Mouse (Mus musculus): ENCODE measurements around the gene Ube2s. TPM values are rescaled to one million over a fixed set of nuclear protein-coding genes. Genes with fewer than 3 reads are reported as not detected.
A peak's percentile ranks its signal among the peaks of the same experiment; 100 is the strongest.
"Not testable (repeated sequence)": the region's sequence is repeated elsewhere in the genome, so short reads cannot be mapped to it uniquely, and the experiment has no call there.

Gene Ube2s
- total RNA-seq (2021) (100 to 1,000 TPM in 1 of 2 experiments, 10 to 100 TPM in 1; 98.1 to 140 TPM), polyA plus RNA-seq (2012; rRNA removed) (148 and 156 TPM in 2 replicates)
- long read RNA-seq, full-length matches to known transcripts = 85 of 87 reads
- long read RNA-seq, partial matches to known transcripts = 1 of 87 reads
- long read RNA-seq, other reads (novel, unspliced or antisense) = 1 of 87 reads

DNA sequence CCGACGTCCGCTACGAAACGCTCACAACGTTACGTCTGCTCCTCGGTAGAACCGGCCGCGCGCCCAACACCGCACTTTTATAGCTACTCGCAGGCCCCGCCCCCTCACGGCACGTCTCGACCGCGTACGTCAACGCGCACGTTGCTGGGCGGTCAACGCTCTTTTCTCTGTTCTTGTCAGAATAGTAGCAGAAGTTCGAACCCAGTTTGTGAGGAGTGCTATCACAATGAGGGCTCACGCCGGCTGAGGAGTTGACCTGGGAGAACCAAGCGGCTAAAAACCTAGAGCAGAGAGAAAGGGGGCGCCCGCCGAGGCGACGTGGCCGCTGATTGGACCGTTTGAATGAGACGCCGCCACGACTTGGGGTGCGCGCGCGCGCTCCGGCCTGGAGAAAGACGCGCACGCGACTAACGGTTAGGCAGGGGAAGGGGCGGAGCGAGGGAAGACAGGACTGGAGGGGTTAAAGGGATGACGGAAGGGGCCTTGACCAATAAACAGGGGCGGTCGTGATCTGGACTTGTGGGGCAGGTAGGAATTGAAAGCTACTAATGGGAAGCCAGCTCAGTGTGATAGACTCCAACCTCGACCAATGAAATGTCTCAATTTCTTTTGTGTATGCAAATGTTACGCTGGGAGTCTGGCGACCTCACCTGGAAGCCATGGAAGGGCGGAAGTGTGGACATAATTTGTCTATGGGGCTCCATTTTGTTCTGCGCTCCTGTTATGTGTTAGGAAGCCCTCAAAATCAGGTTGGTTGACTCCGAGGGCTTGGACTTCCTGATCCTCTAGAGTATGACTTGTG is at the start of gene Ube2s:
TSS of gene Ube2s (minus strand) at position 288 of the 802 bp plus-strand sequence.
- peak; percentile 99 for DNase-seq

DNA sequence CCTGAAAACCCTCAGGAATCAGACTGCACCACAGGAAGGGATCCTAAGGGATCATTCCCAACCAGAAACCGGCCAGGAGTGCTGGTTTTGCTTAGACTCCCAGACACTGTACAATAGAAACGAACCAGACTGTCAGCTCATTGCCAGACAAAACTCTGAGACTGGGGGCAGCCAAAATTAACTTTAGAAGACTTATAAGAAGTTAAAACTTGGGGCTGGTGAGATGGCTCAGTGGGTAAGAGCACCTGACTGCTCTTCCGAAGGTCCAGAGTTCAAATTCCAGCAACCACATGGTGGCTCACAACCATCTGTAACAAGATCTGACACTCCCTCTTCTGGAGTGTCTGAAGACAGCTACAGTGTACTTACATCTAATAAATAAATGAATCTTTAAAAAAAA is 48.5 kb upstream of the Ube2s start:
- DNase-seq = not testable (repeated sequence)

- no peak for DNase-seq
Observed at GRCm38 (mm10) chr7:4859418-4859978, 47.1 kb upstream of the Ube2s start.

DNA sequence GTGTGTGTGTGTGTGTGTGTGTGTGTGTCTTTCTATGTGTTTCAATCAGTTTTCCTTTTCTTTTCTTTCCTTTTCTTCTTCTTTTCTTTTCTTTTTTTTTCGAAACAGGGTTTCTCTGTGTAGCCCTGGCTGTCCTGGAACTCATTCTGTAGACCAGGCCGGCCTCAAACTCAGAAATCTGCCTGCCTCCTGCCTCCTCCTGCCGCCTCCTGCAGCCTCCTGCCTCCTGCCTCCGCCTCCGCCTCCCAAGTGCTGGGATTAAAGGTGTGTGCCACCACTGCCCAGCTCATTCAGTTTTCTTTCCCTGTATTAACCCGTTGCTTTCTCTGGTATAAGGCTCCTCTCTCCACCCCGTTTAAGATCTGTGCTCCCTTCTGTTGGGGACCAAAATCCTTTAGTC is 44.9 kb upstream of the Ube2s start:
- DNase-seq = no peak

- no peak for DNase-seq
Observed at GRCm38 (mm10) chr7:4856508-4856907, 44.1 kb upstream of the Ube2s start.

DNA sequence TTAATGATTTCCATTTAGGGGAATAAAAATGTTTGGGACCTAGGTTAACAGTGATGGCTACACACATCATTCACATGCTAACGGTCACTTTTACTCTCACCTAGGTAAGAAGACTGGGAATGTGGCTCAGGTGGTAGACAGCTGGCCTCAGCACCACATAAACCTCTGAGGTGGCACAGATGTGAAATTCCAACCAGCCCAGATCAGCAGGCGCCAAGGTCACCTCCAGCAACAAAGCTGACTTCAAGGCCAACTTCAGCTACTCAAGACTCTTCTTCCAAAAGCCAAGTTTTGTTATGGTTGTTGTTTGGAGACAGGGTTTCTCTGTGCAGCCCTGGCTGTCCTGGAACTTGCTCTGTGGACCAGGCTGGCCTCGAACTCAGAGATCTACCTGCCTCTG is 41.2 kb upstream of the Ube2s start:
- DNase-seq = no peak

DNA sequence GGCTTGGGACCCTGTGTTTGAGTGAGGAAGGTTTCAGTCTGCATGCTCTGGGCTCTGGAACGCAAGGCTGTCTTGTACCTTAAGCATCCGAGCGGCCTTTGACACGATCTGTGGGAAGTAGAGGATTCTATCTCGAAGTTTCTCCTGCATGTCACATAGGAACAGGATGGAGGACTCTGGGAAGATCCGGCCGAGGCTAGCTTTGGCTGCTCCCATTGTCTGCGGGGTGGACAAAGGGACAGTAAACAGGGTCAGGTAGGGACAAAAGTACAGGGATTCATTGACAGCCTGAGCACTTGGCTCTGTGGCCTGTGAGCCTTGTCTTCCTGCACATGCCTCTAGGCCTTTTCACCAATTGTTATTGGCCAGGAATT is 38.9 kb upstream of the Ube2s start:
- DNase-seq = no peak

GRCm38 (mm10) chr7:4850621-4851314 is 38.4 kb upstream of the Ube2s start:
- no peak for DNase-seq

- DNase-seq = no peak
Observed at GRCm38 (mm10) chr7:4849372-4849771, 37.0 kb upstream of the Ube2s start.

GRCm38 (mm10) chr7:4844917-4845309 is 32.5 kb upstream of the Ube2s start:
- peak; percentile 56 for DNase-seq

- no peak for DNase-seq
Observed at GRCm38 (mm10) chr7:4844245-4844916, 32.0 kb upstream of the Ube2s start, which contains the start of gene Shisa7. TSS of gene Shisa7 (minus strand) at chr7:4844696.

GRCm38 (mm10) chr7:4843604-4844244 is 31.3 kb upstream of the Ube2s start:
- DNase-seq = no peak

DNA sequence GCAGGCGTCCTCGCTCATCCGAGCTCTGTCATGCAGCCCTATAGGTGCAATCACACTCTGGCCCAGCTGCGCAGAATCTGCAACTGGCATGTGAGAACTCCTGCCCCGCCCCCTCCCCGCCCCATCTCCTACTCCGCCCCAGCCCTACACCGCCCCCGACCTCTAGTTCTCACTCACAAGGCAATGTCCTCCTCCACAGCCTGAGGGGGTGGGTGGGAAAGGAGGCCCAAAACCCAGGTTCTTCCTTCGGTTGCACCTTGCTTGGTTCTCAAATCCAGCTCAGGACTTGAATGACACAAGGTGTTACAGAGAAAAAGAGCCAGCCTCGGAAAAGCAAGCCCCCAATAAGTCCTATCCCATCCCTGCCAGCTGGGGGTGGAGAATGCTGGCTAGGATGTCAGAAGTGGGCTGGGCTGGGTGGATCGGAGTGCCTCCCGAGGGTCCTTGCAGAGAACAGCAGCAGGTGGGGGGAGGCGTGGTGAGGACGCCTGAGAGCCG is 30.3 kb upstream of the Ube2s start:
- no peak for DNase-seq

GRCm38 (mm10) chr7:4842077-4842476 is 29.7 kb upstream of the Ube2s start:
- DNase-seq = no peak

GRCm38 (mm10) chr7:4837639-4838038 is 25.2 kb upstream of the Ube2s start:
- DNase-seq = no peak

DNA sequence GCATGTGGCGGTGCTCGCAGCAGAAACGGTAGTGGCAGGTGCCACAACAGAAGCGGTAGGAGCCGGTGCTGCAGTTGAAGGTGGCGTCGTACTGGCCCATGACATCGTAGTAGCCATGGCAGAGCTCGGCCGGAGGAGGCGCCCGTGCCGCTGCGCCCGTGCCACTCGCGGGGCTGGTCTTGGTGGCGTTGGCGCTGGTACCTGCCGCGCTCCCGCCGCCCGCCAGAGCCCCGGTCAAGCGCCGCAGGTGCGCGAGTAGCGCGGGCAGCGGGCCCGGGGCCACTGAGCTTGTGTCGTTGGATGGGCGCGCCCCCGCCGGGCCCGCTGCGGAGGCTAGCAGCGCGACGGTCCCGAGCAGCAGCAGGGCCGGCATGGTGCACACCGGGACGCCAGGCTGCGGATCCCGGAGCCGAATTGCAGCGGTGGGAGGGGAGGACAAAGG is 24.0 kb upstream of the Ube2s start:
- DNase-seq = peak; percentile 83

- no peak for DNase-seq
Observed at GRCm38 (mm10) chr7:4835631-4836327, 23.4 kb upstream of the Ube2s start.

DNA sequence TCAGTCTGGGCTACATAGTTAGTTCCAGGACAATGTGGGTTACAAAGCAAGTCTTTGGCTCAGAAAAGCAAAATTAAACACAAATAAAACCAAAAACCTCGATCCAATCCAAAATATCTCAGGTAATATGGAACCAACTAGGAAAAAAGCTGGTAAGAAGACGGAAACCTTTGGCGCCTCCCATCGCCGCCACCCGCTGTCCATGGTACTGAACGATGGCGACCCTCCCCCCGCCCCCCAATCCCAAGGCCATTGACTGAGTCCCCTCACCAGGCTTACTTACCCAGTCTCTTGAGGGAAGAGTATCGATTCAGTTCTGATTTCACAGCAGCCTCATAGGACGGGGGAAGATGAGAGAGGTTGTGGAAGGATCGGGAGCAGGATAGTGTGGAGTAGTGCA is 18.1 kb upstream of the Ube2s start:
- DNase-seq = no peak

DNA sequence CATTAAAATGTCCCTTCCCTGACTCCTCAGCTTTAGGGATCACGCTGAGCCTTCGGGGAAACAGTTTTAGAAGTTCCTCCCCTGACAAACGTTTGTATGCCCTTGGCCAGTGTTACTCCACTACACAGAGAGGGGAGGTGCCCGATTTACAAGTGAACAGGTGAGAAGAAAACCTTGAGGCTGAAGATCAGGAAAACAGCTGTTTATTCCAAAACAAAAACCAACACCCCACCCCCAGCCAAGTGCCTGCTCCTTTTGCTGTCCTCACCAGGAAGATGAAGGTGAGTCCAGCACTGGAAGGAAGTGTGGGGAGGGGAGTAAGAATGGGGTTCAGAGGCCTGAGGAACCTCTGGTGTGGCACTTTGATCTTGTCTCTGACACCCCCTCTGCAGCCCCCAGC is 13.0 kb upstream of the Ube2s start:
- no peak for DNase-seq

- no peak for DNase-seq
Observed at GRCm38 (mm10) chr7:4822162-4822907, 9.9 kb upstream of the Ube2s start.

All from adrenal gland, adult 2 months (tissue).